Mouse (Mus musculus) Patski (cell line): ENCODE data around the gene Asmt. TPM values are rescaled to one million over a fixed set of nuclear protein-coding genes. Genes with fewer than 3 reads are reported as not detected.

Experiments used
- ATAC-seq: fragments of 100-300 bp; one replicate; pipeline ENCODE4 v1.8.0; 2021
- CTCF ChIA-PET: fragments of 350-600 bp; sonication (Branson Sonifier 250); formaldehyde crosslinking; loops from one replicate; lab custom pipeline; 2022; ENCODE audit warnings: inconsistent platforms; lab: Charles Lee
- POLR2A ChIA-PET: fragments of 350-600 bp; sonication (Branson Sonifier 250); formaldehyde crosslinking; loops from one replicate; lab custom pipeline; 2022; ENCODE audit warnings: antibody characterized with exemption, inconsistent platforms; lab: Charles Lee
- DNase-seq: peaks from one replicate; pipeline ENCODE4 v3.0.0-alpha.2; 2011; ENCODE audit warnings: low read depth, low spot score
- H3K27me3 ChIP-seq: fragments of 371-371 bp; one replicate; pipeline ENCODE4 v1.5.1; 2021
- CTCF ChIP-seq: fragments of 100-300 bp; IDR thresholded peaks from one replicate; pipeline ENCODE4 v1.5.1; 2021
- in situ Hi-C: fragments of 300-500 bp; cut with MboI; formaldehyde crosslinking; loops from 3 replicates; pipeline ENCODE4 v1.11.1; 2018; ENCODE audit warnings: low pct_unique_long_range_greater_than_20kb, mixed read lengths
- polyA plus RNA-seq: library from polyadenylated mRNA; unstranded; gene quantifications from one replicate; pipeline ENCODE4 v1.2.3, GENCODE M21; 2021

Gene Asmt
- 0.81 TPM for polyA plus RNA-seq

DNA sequence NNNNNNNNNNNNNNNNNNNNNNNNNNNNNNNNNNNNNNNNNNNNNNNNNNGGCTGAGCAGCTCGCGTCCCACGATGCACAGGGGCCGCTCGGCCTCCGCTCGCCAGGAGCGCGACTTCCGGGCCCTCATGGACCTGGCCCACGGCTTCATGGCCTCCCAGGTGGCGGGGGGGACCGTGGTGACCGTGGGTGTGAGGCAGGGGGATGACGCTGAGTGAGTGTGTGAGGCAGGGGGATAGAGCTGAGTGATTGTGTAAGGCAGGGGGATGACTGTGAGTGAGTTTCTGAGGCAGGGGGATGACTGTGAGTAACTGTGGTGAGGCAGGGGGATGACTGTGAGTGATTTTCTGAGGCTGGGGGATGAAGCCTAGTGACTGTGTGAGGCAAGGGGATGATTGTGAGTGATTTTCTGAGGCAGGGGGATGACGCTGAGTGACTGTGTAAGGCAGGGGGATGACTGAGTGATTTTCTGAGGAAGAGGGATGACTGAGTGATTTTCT lies at the start of gene Asmt:
TSS of gene Asmt (plus strand) at position 51 of the 499 bp plus-strand sequence.
- TF ChIP-seq CTCF = no peak
- POLR2A ChIA-PET = no interaction called here
- DNase-seq = peak; percentile 72
- no peak for ATAC-seq
- no peaks in the 10 kb centered on the region for H3K27me3 ChIP-seq
- in situ Hi-C loops = no loop called here
- CTCF ChIA-PET = no interaction called here

DNA sequence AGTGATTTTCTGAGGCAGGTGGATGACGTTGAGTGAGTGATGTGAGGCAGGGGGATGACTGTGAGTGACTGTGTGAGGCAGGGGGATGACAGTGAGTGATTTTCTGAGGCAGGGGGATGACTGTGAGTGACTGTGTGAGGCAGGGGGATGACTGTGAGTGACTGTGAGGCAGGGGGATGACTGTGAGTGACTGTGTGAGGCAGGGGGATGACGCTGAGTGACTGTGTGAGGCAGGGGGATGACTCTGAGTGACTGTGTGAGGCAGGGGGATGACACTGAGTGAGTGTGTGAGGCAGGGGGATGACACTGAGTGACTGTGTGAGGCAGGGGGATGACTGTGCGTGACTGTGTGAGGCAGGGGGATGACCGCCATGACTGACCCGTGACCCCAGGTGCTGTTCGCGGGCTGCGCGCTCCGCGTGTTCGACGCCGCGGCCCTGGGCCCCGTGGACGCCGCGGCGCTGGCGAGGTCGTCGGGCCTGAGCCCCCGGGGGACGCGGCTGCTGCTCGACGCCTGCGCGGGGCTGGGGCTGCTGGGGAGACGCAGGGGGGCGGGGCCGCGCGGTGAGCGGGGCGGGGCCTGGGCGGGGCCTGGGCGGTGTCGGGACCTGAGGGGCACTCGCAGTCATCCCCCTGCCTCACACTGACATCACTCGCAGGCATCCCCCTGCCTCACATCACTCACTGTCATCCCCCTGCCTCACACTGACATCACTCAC lies 948 bp downstream of the Asmt start:
- no peaks in the 10 kb centered on the region for H3K27me3 ChIP-seq
- ATAC-seq (peak; percentile 92), DNase-seq (peak; percentile 88)
- no peak for TF ChIP-seq CTCF
- in situ Hi-C loops = no loop called here
- POLR2A ChIA-PET = no interaction called here
- CTCF ChIA-PET = no interaction called here

DNA sequence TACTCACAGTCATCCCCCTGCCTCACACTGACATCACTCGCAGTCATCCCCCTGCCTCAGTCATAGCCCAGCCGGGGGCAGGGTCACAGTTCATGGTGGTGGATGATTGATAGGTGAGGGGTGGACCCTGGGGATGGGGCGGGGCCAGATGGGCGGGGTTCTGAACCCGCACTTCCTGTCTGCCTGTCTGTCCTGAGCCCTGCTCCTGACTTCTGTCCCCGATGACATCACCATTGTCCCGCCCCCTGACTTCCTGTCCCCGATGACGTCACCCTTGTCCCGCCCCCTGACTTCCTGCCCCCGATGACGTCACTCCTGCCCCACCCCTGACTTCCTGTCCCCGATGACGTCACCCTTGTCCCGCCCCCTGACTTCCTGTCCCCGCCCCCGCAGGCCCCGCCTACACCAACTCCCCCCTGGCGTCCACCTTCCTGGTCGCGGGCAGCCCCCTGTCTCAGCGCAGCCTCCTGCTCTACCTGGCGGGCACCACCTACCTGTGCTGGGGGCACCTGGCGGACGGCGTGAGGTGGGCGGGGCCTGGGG lies 1.9 kb downstream of the Asmt start:
- POLR2A ChIA-PET = no interaction called here
- in situ Hi-C loops = no loop called here
- H3K27me3 ChIP-seq = no peaks in the 10 kb centered on the region
- ATAC-seq (no peak), DNase-seq (no peak)
- CTCF ChIA-PET = no interaction called here
- no peak for TF ChIP-seq CTCF

DNA sequence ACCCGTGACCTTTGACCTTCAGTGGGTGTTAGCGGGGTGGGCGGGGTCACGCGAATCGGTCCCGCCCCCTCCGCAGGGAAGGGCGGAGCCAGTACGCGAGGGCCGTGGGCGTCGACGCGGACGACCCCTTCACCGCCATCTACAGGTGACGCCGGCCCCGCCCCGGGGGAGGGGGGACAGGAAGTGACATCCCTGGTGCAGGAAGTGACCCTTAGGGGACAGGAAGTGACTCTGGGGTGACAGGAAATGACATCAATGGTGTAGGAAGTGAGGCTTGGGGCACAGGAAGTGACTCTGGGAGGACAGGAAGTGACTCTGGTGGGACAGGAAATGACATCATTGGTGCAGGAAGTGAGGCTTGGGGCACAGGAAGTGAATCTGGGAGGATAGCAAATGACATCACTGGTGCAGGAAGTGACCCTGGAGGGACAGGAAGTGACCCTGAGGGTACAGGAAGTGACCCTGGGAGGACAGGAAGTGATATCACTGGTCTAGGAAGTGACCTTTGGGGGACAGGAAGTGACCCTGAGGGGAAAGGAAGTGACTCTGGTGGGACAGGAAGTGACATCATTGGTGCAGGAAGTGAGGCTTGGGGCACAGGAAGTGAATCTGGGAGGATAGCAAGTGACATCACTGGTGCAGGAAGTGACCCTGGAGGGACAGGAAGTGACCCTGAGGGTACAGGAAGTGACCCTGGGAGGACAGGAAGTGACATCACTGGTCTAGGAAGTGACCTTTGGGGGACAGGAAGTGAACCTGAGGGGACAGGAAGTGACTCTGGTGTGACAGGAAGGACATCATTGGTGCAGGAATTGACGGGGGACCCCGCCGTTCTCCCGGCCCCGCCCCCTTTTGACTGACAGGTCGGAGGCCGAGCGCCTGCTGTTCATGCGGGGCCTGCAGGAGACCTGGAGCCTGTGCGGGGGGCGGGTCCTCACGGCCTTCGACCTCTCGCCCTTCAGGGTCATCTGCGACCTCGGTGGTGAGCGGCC lies 2.7 kb downstream of the Asmt start:
- in situ Hi-C loops = no loop called here
- ATAC-seq = peak; percentile 31

DNA sequence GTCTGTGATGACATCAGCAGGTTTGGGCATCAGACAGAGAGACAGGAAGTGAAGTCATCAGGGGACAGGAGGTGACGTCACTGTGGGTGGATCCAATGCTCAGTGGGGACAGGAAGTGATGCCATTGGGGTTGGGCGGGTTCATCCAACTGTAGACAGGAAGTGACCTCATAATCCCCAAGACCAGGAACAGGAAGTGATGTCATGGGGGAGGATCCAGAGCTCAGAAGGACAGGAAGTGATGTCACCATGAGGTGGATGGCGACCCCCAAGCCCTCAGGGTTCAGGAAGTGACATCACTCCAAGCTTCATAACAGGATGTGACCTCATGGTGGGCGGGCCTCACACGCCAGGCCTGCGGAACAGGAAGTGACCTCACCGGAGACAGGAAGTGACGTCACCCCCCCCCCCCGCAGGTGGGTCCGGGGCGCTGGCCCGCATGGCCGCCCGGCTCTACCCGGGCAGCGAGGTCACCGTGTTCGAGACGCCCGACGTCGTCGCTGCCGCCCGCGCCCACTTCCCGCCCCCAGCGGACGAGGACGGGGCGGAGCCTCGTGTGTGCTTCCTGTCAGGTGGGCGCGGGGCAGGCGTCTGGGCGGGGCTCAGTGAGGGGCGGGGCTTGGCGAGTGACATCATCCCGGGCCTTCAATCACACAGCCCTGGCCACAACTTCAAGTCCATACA lies 3.6 kb downstream of the Asmt start:
- ATAC-seq = peak; percentile 22
- DNase-seq = no peak
- TF ChIP-seq CTCF = no peak
- in situ Hi-C loops = no loop called here
- CTCF ChIA-PET = no interaction called here
- no peaks in the 10 kb centered on the region for H3K27me3 ChIP-seq
- POLR2A ChIA-PET = no interaction called here

More for the DNA sequence above, 2.7 kb downstream of the Asmt start:
- TF ChIP-seq CTCF = no peak
- CTCF ChIA-PET = no interaction called here
- H3K27me3 ChIP-seq = no peaks in the 10 kb centered on the region
- POLR2A ChIA-PET = no interaction called here
- DNase-seq = no peak

DNA sequence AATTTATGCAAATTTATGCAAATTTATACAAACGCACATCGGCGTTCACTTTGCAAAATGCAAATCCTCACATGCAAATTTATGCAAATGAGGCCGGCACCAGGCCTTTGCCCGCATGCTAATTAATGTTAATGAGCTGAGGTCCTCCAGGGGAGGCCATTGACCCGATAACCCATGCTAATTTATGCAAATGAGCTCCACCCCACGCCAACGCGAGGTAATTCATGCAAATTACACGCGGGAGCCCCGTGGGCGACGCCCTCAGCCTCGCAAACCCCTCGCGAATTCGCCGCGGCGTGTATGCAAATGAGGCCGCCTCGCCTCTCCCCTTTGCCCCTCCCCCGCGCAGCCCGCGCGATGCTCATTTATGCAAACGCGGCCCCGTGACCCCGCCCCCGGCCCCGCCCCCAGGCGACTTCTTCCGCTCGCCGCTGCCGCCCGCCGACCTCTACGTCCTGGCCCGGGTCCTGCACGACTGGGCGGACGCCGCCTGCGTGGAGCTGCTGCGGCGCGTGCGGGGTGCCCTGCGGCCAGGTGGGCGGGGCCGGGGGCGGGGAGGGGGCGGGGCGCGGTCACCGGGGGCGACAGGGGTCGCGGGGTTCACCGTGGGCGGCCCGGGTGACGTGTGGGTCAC lies 4.3 kb downstream of the Asmt start:
- ATAC-seq (no peak), DNase-seq (no peak)
- no peak for TF ChIP-seq CTCF
- in situ Hi-C loops = no loop called here
- ChIA-PET POLR2A (no interaction called here), CTCF (no interaction called here)
- no peaks in the 10 kb centered on the region for H3K27me3 ChIP-seq

DNA sequence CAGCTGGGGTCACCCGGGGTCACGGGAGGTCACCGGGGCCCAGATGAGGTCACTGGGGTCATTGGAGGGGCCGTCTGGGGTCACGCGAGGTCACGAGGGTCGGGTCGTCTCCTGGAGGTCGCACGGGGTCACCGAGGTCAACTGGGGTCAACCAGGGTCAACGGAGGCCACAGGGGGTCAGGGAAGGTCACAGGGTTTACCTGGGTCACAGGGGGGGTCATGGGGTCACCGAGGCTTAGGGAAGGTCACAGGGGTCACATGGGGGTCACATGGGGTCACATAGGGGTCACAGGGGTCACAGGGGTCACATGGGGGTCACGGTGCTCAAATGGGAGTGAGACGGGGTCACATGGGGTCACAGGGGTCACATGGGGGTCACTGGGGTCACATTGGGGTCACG lies 4.8 kb downstream of the Asmt start:
- in situ Hi-C loops = no loop called here
- ChIA-PET CTCF (no interaction called here), POLR2A (no interaction called here)
- ATAC-seq (no peak), DNase-seq (no peak)
- H3K27me3 ChIP-seq = no peaks in the 10 kb centered on the region
- no peak for TF ChIP-seq CTCF

DNA sequence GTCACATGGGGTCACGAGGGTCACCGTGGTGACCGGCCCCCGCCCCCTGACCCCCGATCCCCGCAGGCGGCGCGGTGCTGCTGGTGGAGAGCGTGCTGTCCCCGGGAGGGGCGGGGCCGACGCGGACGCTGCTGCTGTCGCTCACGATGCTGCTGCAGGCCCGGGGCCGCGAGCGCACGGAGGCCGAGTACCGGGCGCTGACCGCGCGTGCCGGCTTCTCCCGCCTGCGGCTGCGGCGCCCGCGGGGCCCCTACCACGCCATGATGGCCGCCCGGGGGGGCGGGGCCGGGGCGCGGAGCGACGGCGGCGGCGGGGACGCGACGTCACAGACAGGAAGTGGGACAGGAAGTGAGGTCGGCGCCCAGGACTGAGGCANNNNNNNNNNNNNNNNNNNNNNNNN lies 5.2 kb downstream of the Asmt start:
- in situ Hi-C loops = no loop called here
- H3K27me3 ChIP-seq = no peaks in the 10 kb centered on the region
- ATAC-seq (no peak), DNase-seq (no peak)
- TF ChIP-seq CTCF = no peak
- CTCF ChIA-PET = no interaction called here
- POLR2A ChIA-PET = no interaction called here
